Mouse (Mus musculus): ENCODE results near the gene Mucl1. TPM values are rescaled to one million over a fixed set of nuclear protein-coding genes. Genes with fewer than 3 reads are reported as not detected.
"Not testable (repeated sequence)": the region's sequence is repeated elsewhere in the genome, so short reads cannot be mapped to it uniquely, and the experiment has no call there.

Mucl1 gene
- under 1 TPM; 0.31 to 0.53 TPM for total RNA-seq (2021)
- long read RNA-seq, experiment 1, result 0 reads
- long read RNA-seq, experiment 2, result 0 reads

DNA sequence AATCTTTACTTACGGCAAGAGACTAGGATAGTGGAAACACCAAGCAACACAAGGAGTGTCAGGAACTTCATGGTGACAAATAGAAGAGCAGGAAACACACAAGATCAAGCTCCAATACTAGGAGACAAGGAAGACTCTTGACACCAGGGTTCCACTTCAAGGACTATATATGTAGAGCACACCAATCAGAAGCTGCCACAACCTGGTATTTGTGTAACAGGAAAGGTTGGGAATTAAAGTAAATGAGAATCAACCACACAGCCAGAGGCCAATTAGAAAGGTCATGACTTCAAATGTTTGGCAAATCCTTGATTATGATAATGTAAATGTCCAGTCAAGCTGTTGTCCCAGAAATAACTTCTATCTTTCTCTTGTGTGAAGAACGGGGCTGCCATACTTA lies at the start of gene Mucl1:
Gene Mucl1 (minus strand): TSS at position 101 of the 400 bp plus-strand sequence.
- no peak for DNase-seq (ENCODE audit: low spot score)

DNA sequence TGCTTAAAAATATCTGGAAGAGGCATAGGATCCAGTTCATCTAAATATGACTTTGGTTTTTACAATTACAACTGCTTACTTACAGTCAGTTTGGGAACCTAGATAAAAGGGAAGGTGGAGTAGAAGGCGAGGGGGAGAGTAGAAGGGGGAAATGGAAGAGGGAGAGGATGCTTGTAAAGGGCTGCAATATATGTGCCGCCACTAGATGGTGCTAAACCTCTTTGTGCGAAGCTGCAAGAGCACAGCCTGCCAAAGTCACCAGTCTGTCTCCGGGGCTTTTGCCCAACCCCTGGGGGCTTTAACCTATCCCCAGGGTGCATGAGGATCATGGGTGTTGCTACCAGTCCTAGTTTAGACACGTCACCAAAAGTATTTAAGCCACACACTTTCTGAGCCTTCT lies 11.6 kb upstream of the Mucl1 start:
- not testable (repeated sequence) for DNase-seq (ENCODE audit: low spot score)

GRCm38 (mm10) chr15:103716861-103717260 lies 38.4 kb downstream of the Mucl1 start:
- DNase-seq (ENCODE audit: low spot score), result not testable (repeated sequence)

Other genes starting within 250 kb of the Mucl1 start
- gene Ppp1r1a, start 217.5 kb downstream of the Mucl1 start, total RNA-seq (2021), result 100 to 1,000 TPM in 1 of 2 experiments, 10 to 100 TPM in 1; 92.3 to 143 TPM
- gene Glycam1, start 190.4 kb downstream of the Mucl1 start, total RNA-seq (2021), result not detected
- gene Mucl2, start 143.8 kb upstream of the Mucl1 start, total RNA-seq (2021), result not detected

Data from gastrocnemius, adult 18-20 months (tissue).